Mouse (Mus musculus) CH12.LX (cell line): Measurements from ENCODE around the gene Fxyd3. TPM values are rescaled to one million over a fixed set of nuclear protein-coding genes. Genes with fewer than 3 reads are reported as not detected.

ENCODE experiments used
- DNase-seq: peaks from one replicate; pipeline ENCODE4 v3.0.0-alpha.2; 2013; ENCODE audit errors: extremely low read depth
- H3K27ac ChIP-seq: 2 replicates; pipeline ENCODE4 v1.5.1; 2012; ENCODE audit warnings: low read depth, mild to moderate bottlenecking, control low read depth, moderate library complexity; ENCODE audit not compliant: insufficient read depth
- H3K27me3 ChIP-seq: replicated peaks from 2 replicates; pipeline ENCODE3; 2012; ENCODE audit warnings: inconsistent platforms
- H3K36me3 ChIP-seq, 2 experiments: replicated peaks in 1 of 2; 2 replicates each; pipeline versions ENCODE3 to v1.6.1; 2012; ENCODE audit warnings: inconsistent platforms in 1 of 2, low read length in 1 of 2, mild to moderate bottlenecking in 1 of 2, mixed read lengths in 1 of 2, moderate library complexity in 1 of 2; ENCODE audit not compliant: control insufficient read depth in 1 of 2, insufficient read depth in 1 of 2
- H3K4me1 ChIP-seq, 2 experiments: 2 replicates each; pipeline ENCODE4 v1.6.1; 2012; ENCODE audit warnings: inconsistent platforms in 1 of 2, moderate library complexity in 1 of 2; ENCODE audit not compliant: insufficient read depth in 2 of 2, control insufficient read depth in 1 of 2
- H3K4me2 ChIP-seq: 2 replicates; pipeline ENCODE4 v1.6.1; 2012; ENCODE audit warnings: low read depth, mild to moderate bottlenecking, control low read depth; ENCODE audit not compliant: poor library complexity, insufficient read depth, severe bottlenecking
- H3K4me3 ChIP-seq, 3 experiments: fragments of 150-350 bp in 1 of 3; sonication (generic) in 1 of 3; replicated peaks in 1 of 3; 2 replicates each; pipeline versions ENCODE3 to v1.5.1; 2011 to 2012; ENCODE audit warnings: low read depth in 2 of 3, low read length in 2 of 3, mild to moderate bottlenecking in 2 of 3, moderate library complexity in 2 of 3, control low read depth in 1 of 3, improper control_type of control experiment in 1 of 3, inconsistent platforms in 1 of 3, mixed read lengths in 1 of 3; ENCODE audit not compliant: poor library complexity in 1 of 3
- H3K79me2 ChIP-seq: replicated peaks from 2 replicates; pipeline ENCODE4 v1.6.1; 2012; ENCODE audit warnings: mild to moderate bottlenecking, moderate library complexity; ENCODE audit not compliant: control insufficient read depth, poor library complexity, insufficient read depth, severe bottlenecking; ENCODE audit errors: extremely low read depth
- H3K9ac ChIP-seq: 2 replicates; pipeline ENCODE4 v1.6.1; 2012; ENCODE audit warnings: low read depth, mild to moderate bottlenecking, control low read depth, moderate library complexity; ENCODE audit not compliant: insufficient read depth
- H3K9me3 ChIP-seq: replicated peaks from 2 replicates; pipeline ENCODE3; 2012; ENCODE audit warnings: low read length, inconsistent platforms, mixed read lengths
- CHD2 ChIP-seq: IDR thresholded peaks from 2 replicates; pipeline ENCODE4 v1.6.1; 2011; ENCODE audit warnings: low read length, improper control_type of control experiment
- CTCF ChIP-seq, 2 experiments: IDR thresholded peaks in 1 of 2; conservative IDR thresholded peaks in 1 of 2; 2 replicates each; pipeline ENCODE4 v1.5.1; 2011 to 2012; ENCODE audit warnings: low read depth in 2 of 2, low read length in 2 of 2, improper control_type of control experiment in 1 of 2, inconsistent platforms in 1 of 2, mild to moderate bottlenecking in 1 of 2, moderate library complexity in 1 of 2
- ETS1 ChIP-seq: conservative IDR thresholded peaks from 2 replicates; pipeline ENCODE4 v1.6.1; 2012; ENCODE audit warnings: low read depth, mild to moderate bottlenecking, inconsistent platforms, low read length, improper control_type of control experiment, moderate library complexity
- GABPA ChIP-seq: IDR thresholded peaks from 2 replicates; pipeline ENCODE4 v1.6.1; 2012; ENCODE audit warnings: low read depth, low read length, improper control_type of control experiment, inconsistent platforms; ENCODE audit not compliant: insufficient replicate concordance
- JUND ChIP-seq: conservative IDR thresholded peaks from 2 replicates; pipeline ENCODE4 v1.6.1; 2011; ENCODE audit warnings: low read depth, low read length, improper control_type of control experiment
- MAFK ChIP-seq: IDR thresholded peaks from 2 replicates; pipeline ENCODE4 v1.6.1; 2011; ENCODE audit warnings: low read length, improper control_type of control experiment; ENCODE audit not compliant: insufficient replicate concordance
- MAZ ChIP-seq: IDR thresholded peaks from 2 replicates; pipeline ENCODE4 v1.6.1; 2012; ENCODE audit warnings: low read depth, mild to moderate bottlenecking, inconsistent platforms, low read length, improper control_type of control experiment, moderate library complexity
- MYC ChIP-seq: IDR thresholded peaks from 2 replicates; pipeline ENCODE4 v1.6.1; 2011; ENCODE audit warnings: low read depth, mild to moderate bottlenecking, improper control_type of control experiment, low read length
- PAX5 ChIP-seq: IDR thresholded peaks from 2 replicates; pipeline ENCODE4 v1.6.1; 2012; ENCODE audit warnings: low read length, inconsistent platforms, mixed read lengths
- POLR2A ChIP-seq: IDR thresholded peaks from 2 replicates; pipeline ENCODE4 v1.6.1; 2011; ENCODE audit warnings: low read depth, mild to moderate bottlenecking, improper control_type of control experiment, low read length
- RAD21 ChIP-seq: IDR thresholded peaks from 2 replicates; pipeline ENCODE4 v1.6.1; 2011; ENCODE audit warnings: low read depth, mild to moderate bottlenecking, low read length, improper control_type of control experiment, moderate library complexity
- TBP ChIP-seq: conservative IDR thresholded peaks from 2 replicates; pipeline ENCODE4 v1.6.1; 2011; ENCODE audit warnings: low read depth, low read length, improper control_type of control experiment
- USF1 ChIP-seq: IDR thresholded peaks from 2 replicates; pipeline ENCODE4 v1.6.1; 2014; ENCODE audit warnings: low read depth, mild to moderate bottlenecking, inconsistent platforms, low read length, improper control_type of control experiment
- USF2 ChIP-seq: conservative IDR thresholded peaks from 2 replicates; pipeline ENCODE4 v1.6.1; 2011; ENCODE audit warnings: low read depth, low read length, improper control_type of control experiment
- ZNF384 ChIP-seq: IDR thresholded peaks from 2 replicates; pipeline ENCODE4 v1.6.1; 2012; ENCODE audit warnings: low read depth, low read length, improper control_type of control experiment, inconsistent platforms
- dilution Hi-C: fragments of 300-500 bp; cut with MboI; formaldehyde crosslinking; loops from 2 replicates; pipeline ENCODE4 v1.14.3; 2020; ENCODE audit warnings: low sequenced_read_pairs; ENCODE audit not compliant: extremely low pct_unique_long_range_greater_than_20kb, extremely low pct_ligation_motif_present
- in situ Hi-C: fragments of 300-500 bp; cut with MboI; formaldehyde crosslinking; loops from 3 replicates; pipeline ENCODE4 v1.14.3; 2019; ENCODE audit warnings: low sequenced_read_pairs, low pct_ligation_motif_present, low pct_unique_long_range_greater_than_20kb, mixed read lengths
- polyA plus RNA-seq: library from polyadenylated mRNA; unstranded; fragments of >175 nt; gene quantifications from 2 replicates; pipeline ENCODE4 v1.2.1, GENCODE M21; 2012; ENCODE audit warnings: low read depth; ENCODE audit not compliant: insufficient read length
- total RNA-seq, 2 experiments: library from RNA; depleted of rRNA; stranded (reverse); fragments of 300-350 nt in 1 of 2; fragments of >200 nt in 1 of 2; gene quantifications; 2 replicates each; pipeline ENCODE4 v1.2.3; 2012 to 2014

The Fxyd3 gene
- total and polyA plus RNA-seq, 3 experiments = not detected

DNA sequence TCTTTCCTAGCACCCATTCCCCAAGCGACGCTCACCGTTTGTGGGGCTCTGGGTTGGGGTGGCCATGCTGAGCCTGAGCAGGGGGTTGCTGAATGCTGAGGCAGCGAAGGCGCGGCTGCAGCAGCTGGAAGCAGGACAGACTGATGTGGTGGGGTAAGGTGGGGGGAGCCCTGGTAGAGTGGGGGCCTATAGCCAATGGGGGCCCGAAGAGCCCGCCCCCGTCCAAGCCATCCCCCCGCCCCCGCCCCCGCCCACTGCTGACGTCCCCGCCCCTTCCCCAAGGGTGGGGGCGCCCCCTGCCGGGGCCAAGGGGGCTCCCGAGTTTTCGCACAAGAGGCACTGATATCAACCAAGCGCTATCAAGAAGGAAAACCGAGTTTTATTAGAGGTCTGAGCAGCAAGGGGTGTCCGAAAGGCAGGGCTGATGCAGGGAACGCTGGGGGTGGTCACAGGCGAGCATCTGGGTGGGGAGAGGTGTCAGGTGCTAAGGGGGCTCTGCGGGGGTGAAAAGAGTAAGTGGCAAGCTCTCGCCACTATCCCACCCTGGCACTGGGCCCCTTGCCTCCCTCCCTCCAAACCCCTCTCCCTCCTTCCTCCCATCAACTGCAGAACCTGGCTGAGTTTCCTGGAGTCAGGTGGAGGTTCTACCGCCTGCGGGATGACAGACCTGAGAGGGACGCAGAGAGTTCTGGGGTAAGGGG, 25.0 kb downstream of the Fxyd3 start, which contains the start of gene Fxyd7:
Fxyd7 (minus strand) TSS at position 147 of the 701 bp plus-strand sequence.
- dilution Hi-C loops (no loop called here), in situ Hi-C loops (no loop called here)
- Histone ChIP-seq H3K27me3 (peaks cover 71% of the 10 kb centered on the region), H3K4me1 (peaks cover 13 to 25% of the 10 kb centered on the region in 2 experiments), H3K4me3 (no peak within 1 kb of the TSS), H3K79me2 (no peaks in the 10 kb centered on the region), H3K27ac (no peak within 1 kb of the TSS), H3K9ac (no peak within 1 kb of the TSS), H3K9me3 (no peaks in the 10 kb centered on the region), H3K36me3 (no peaks in the 10 kb centered on the region), H3K4me2 (peak within 1 kb of the TSS; percentile 31)
- DNase-seq = no peak
- TF ChIP-seq CTCF (conservative IDR thresholded peaks at IDR 0.05 in 1 of 2, IDR thresholded peaks at IDR 0.05 in 1 of 2; ENCODE audit: low read depth in 2 of 2, low read length in 2 of 2) (peak in 1 of 2 experiments; percentile 28; a peak in 1 of 4 replicates), MAFK (no peak)

DNA sequence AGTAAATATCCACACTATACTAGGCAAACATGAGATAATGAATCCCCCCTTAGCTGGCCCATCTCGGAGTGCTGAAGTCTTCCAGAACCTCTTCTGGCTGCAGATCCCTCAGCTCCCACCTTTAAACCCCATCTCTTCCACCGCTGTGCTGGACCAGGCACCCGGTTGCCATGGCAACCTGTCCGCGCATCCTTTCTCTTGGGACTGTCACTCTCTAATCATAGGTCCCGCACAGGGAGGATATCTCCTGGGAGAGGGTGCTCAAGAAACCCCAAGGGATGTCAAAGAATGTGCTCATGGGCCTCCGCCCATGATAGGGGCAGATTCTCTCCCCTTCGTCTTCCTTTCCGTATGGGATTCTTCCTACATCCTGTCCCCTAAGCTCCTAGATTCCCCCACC, 25.6 kb downstream of the Fxyd3 start:
- dilution Hi-C loops (no loop called here), in situ Hi-C loops (no loop called here)
- peaks cover 73% of the 10 kb centered on the region for H3K27me3 ChIP-seq
- no peaks in the 10 kb centered on the region for H3K79me2 ChIP-seq
- no peak overlapping the region for H3K27ac ChIP-seq
- DNase-seq = no peak
- H3K36me3 ChIP-seq = no peaks in the 10 kb centered on the region
- no peak overlapping the region for H3K4me2 ChIP-seq
- H3K9ac ChIP-seq = no peak overlapping the region
- TF ChIP-seq PAX5 (no peak), TBP (no peak), JUND (no peak), MAFK (no peak), POLR2A (no peak)
- H3K9me3 ChIP-seq = no peaks in the 10 kb centered on the region
- no peak overlapping the region for H3K4me3 ChIP-seq
- peaks cover 13 to 25% of the 10 kb centered on the region in 2 experiments for H3K4me1 ChIP-seq

DNA sequence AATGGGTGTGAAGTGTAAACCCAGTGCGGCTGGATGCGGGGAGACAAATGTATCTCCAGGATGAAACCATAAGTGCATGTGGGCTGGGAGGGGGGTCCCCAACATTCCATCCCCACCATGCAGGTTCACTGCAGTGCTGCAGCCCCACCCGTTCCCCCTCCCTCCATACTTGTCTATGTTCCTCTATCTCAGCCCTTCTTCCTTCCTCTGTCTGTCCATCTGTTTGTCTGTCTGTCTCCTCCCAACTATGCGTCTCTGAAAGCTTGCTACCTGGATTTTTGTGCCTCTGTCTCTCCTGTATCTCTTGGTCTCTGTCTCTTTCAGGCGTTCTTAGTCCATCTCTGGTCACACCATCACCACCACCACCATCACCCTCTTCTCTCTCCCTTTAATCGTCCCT, 26.0 kb downstream of the Fxyd3 start:
- H3K36me3 ChIP-seq = no peaks in the 10 kb centered on the region
- no peaks in the 10 kb centered on the region for H3K79me2 ChIP-seq
- no peak overlapping the region for H3K27ac ChIP-seq
- TF ChIP-seq CHD2 (no peak), MAZ (no peak), RAD21 (no peak), USF1 (no peak), ETS1 (no peak), USF2 (no peak), ZNF384 (no peak), MYC (no peak), GABPA (no peak), TBP (no peak), POLR2A (no peak)
- in situ Hi-C loops (no loop called here), dilution Hi-C loops (no loop called here)
- no peak overlapping the region for H3K4me3 ChIP-seq
- H3K4me2 ChIP-seq = no peak overlapping the region
- peaks cover 75% of the 10 kb centered on the region for H3K27me3 ChIP-seq
- H3K9me3 ChIP-seq = no peaks in the 10 kb centered on the region
- H3K9ac ChIP-seq = no peak overlapping the region
- no peak for DNase-seq
- H3K4me1 ChIP-seq = peaks cover 13 to 25% of the 10 kb centered on the region in 2 experiments
